ENCODE assay signal across 25 mouse cellular contexts in the genomic region with DNA sequence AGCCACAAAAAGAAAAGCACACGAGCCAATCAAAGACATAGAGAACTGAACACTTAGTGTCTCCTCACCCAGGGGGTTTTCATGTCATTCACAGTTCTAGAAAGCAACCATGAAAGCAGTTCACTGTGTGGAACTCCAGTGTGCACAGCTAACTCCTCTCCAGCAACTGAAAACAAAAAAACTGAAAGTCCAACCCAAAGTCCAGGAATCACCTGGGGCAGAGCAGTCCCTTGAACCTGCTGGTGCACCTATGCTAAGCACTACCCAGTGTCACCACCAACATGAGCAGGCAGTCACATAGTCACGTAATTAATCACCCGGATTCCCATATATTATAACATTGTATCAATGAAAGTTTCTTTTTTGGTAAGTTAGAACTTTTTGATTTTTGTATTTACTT.
"Had no signal": no experiment of that assay in that cellular context is flagged by ENCODE, and none has a peak within 500 bp of the region (broad histone marks: within the 10 kb centered on the region; RNA-seq: fewer than 3 reads in every experiment).

No protein-coding gene starts in this region.

- DNase-seq: kidney, adult 18-20 months; kidney, postnatal 14 days; layer of hippocampus, adult 9-11 months; liver; lung, adult 18-20 months; lung, postnatal 10 days; lung, postnatal 36 days; right cerebral cortex, adult 18-20 months; right cerebral cortex, postnatal 14 days; right cerebral cortex, postnatal 4 days; thymus, adult 2 months; thymus, postnatal 14 days; thymus, postnatal 4 days had no signal

- H3K4me3 ChIP-seq: layer of hippocampus, adult 2 months; limb, embryonic 10.5 days; limb, embryonic 13.5 days; lung, embryonic 15.5 days; megakaryocyte, embryonic 14.5 days; midbrain, embryonic 10.5 days; midbrain, embryonic 13.5 days; neural tube, embryonic 12.5 days; neural tube, embryonic 15.5 days had no signal

- ATAC-seq: hindbrain, postnatal 0 days; inflammation-experienced regulatory T-cells, adult 6 months; midbrain, embryonic 13.5 days had no signal

- H3K9me3 ChIP-seq: limb, embryonic 10.5 days; lung, embryonic 15.5 days; midbrain, embryonic 10.5 days; midbrain, embryonic 13.5 days; neural tube, embryonic 12.5 days; neural tube, embryonic 15.5 days had no signal

- H3K4me2 ChIP-seq: limb, embryonic 13.5 days; lung, embryonic 15.5 days; midbrain, embryonic 13.5 days; neural tube, embryonic 12.5 days; neural tube, embryonic 15.5 days had no signal

- H3K27ac ChIP-seq: hindbrain, postnatal 0 days; layer of hippocampus, adult 2 months; limb, embryonic 10.5 days; limb, embryonic 13.5 days; lung, embryonic 15.5 days; midbrain, embryonic 10.5 days; midbrain, embryonic 13.5 days; neural tube, embryonic 12.5 days; neural tube, embryonic 15.5 days; stomach, postnatal 0 days had no signal

- H3K27me3 ChIP-seq: limb, embryonic 13.5 days; lung, embryonic 15.5 days; megakaryocyte, embryonic 14.5 days; midbrain, embryonic 13.5 days; neural tube, embryonic 12.5 days; neural tube, embryonic 15.5 days had no signal

- H3K9ac ChIP-seq: limb, embryonic 13.5 days; lung, embryonic 15.5 days; midbrain, embryonic 13.5 days; neural tube, embryonic 12.5 days; neural tube, embryonic 15.5 days had no signal

- H3K36me3 ChIP-seq: lung, embryonic 15.5 days; midbrain, embryonic 10.5 days; midbrain, embryonic 13.5 days; neural tube, embryonic 15.5 days had no signal
